Mouse (Mus musculus) liver, embryonic 16.5 days (tissue): Measurements from ENCODE around the gene Omg. TPM values are rescaled to one million over a fixed set of nuclear protein-coding genes. Genes with fewer than 3 reads are reported as not detected.

Experiments used
- ATAC-seq: fragments of 200-750 bp; cut with Nextera tagmentation; 2 replicates; pipeline ENCODE4 v1.8.0; 2017; ENCODE audit warnings: low read depth, mild to moderate bottlenecking, moderate number of reproducible peaks, moderate library complexity
- H3K27ac ChIP-seq: fragments of 300-500 bp; sonication (generic); 2 replicates; pipeline ENCODE4 v1.5.1; 2014; ENCODE audit warnings: mild to moderate bottlenecking, low read length
- H3K27me3 ChIP-seq: fragments of 300-500 bp; sonication (generic); 2 replicates; pipeline ENCODE4 v1.6.1; 2014; ENCODE audit warnings: low read depth, low read length, mixed read lengths; ENCODE audit not compliant: control insufficient read depth, insufficient read depth
- H3K36me3 ChIP-seq: fragments of 300-500 bp; sonication (generic); 2 replicates; pipeline ENCODE4 v1.6.1; 2014; ENCODE audit warnings: mild to moderate bottlenecking; ENCODE audit not compliant: control insufficient read depth, insufficient read depth
- H3K4me1 ChIP-seq: fragments of 300-500 bp; sonication (generic); 2 replicates; pipeline ENCODE4 v1.6.1; 2014; ENCODE audit warnings: low read depth, low read length, mixed read lengths; ENCODE audit not compliant: control insufficient read depth
- H3K4me2 ChIP-seq: fragments of 300-500 bp; sonication (generic); 2 replicates; pipeline ENCODE4 v1.6.1; 2014; ENCODE audit warnings: low read depth, low read length, mixed read lengths
- H3K4me3 ChIP-seq: fragments of 300-500 bp; sonication (generic); 2 replicates; pipeline ENCODE4 v1.5.1; 2014; ENCODE audit warnings: low read depth, mild to moderate bottlenecking, low read length
- H3K9ac ChIP-seq: fragments of 300-500 bp; sonication (generic); 2 replicates; pipeline ENCODE4 v1.6.1; 2014; ENCODE audit warnings: low read depth, low read length
- H3K9me3 ChIP-seq: fragments of 300-500 bp; sonication (generic); replicated peaks from 2 replicates; pipeline ENCODE4 v1.6.1; 2016; ENCODE audit warnings: low read length; ENCODE audit not compliant: control insufficient read depth
- WGBS: fragments of 180-500 bp; shearing (Covaris S2); extraction: QIAGEN DNeasy Blood & Tissue Kit; methylation state at CpG from one replicate; pipeline ENCODE4 v1.1.7; 2014; ENCODE audit not compliant: insufficient replicate concordance; 5-methylcytosine and 5-hydroxymethylcytosine counted together
- polyA plus RNA-seq: library from polyadenylated mRNA; unstranded; fragments of >200 nt; fragmentation: Nextera tagmentation; extraction: Ambion mirVana; gene quantifications from 2 replicates; pipeline ENCODE4 v1.2.1, GENCODE M21; 2015

Gene Omg
- polyA plus RNA-seq, 1 experiment from 2014 or later = not detected

DNA sequence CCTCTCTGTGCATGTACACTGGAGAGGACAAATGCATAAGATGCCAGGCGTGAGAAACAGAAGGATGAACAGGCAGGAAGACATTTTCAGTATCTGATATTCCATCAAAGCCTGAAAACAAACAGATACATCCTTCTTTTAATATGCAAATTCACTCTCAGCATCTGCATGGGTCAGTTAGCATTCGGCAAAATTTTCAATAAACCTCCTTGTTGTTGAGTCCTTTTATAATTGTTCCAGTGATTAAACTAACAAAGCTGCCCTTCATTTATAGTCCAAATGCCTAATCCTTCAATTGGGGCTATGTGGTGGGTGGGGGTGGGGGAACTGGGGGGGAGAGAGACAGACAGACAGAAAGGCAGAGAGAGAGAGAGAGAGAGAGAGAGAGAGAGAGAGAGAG lies 967 bp downstream of the Omg start:
- Histone ChIP-seq H3K4me2 (no peak overlapping the region), H3K36me3 (no peaks in the 10 kb centered on the region), H3K27ac (no peak overlapping the region), H3K9ac (no peak overlapping the region), H3K4me3 (no peak overlapping the region), H3K9me3 (no peaks in the 10 kb centered on the region), H3K27me3 (no peaks in the 10 kb centered on the region), H3K4me1 (no peaks in the 10 kb centered on the region)
- ATAC-seq = no peak
- WGBS = 56% methylated on average over 2 of the region's 2 CpGs

DNA sequence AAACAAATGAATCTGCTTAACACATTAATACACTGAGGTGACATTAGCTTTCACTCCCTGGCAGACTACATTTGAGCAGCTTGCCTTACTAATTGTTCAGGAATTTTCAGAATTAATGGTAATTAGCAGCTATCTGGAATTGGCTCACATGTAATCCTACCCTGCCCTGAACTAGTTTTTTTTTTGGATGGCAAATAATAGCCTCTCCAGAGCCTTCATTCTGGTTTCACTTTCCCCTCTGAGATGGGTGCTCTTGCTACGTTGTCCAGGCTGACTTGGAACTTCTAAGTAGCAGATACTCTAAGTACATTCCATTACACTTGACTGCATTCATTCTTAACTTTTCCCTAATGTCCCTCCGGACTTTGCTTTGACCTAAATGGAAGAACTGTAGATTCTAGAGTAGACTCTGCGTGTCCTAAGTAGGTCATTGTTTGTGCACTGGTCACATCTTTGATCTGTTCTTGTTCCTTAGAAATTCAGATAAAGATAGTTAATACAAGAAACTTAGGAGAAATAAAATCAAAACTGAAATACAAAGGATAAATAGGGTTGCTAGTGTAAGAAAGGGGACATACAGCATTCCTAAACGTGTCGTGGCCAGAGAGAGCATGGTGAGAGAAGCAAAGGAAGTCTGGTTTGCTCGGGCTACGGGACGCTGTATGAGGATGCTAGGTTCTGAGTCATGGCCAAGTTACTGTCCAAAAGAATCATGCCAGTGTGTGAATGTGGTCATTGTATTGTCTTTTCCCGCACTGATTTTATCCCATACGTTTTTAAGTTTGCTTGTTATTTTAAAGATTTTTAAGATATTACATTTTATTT lies 8.7 kb downstream of the Omg start:
- H3K27ac ChIP-seq = no peak overlapping the region

DNA sequence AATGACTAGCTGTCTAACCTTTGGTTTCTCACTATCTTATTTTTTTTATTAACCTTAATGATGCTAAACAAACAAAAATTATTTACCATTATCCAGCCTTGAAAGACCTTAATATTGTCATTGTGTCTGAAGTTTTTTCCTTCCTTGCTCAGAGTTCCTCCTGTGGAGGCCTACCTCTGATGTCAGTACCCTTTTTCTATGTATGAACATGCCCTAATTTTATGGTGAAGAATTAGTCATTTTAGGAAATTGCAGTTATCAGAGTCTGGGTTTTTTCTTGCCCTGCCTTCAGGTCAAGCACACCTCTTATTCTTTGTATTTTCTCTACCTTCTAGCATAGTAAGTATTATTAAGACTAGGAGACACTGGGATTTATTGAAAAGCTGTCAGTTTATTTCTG lies 19.2 kb downstream of the Omg start:
- no peak overlapping the region for H3K4me2 ChIP-seq
- H3K27ac ChIP-seq = no peak overlapping the region
- H3K4me1 ChIP-seq = no peaks in the 10 kb centered on the region
- no peak for ATAC-seq
- no peak overlapping the region for H3K4me3 ChIP-seq
- H3K9ac ChIP-seq = no peak overlapping the region
- H3K36me3 ChIP-seq = no peaks in the 10 kb centered on the region; the same call in 1 of the 2 replicates
- H3K9me3 ChIP-seq = no peaks in the 10 kb centered on the region
- no peaks in the 10 kb centered on the region for H3K27me3 ChIP-seq

More for the DNA sequence above, 8.7 kb downstream of the Omg start:
- WGBS = 66% methylated on average over 10 of the region's 10 CpGs
- no peak overlapping the region for H3K9ac ChIP-seq
- H3K4me3 ChIP-seq = no peak overlapping the region
- ATAC-seq = no peak
- no peaks in the 10 kb centered on the region for H3K4me1 ChIP-seq
- H3K36me3 ChIP-seq = no peaks in the 10 kb centered on the region
- no peaks in the 10 kb centered on the region for H3K9me3 ChIP-seq
- H3K4me2 ChIP-seq = no peak overlapping the region
- H3K27me3 ChIP-seq = no peaks in the 10 kb centered on the region

DNA sequence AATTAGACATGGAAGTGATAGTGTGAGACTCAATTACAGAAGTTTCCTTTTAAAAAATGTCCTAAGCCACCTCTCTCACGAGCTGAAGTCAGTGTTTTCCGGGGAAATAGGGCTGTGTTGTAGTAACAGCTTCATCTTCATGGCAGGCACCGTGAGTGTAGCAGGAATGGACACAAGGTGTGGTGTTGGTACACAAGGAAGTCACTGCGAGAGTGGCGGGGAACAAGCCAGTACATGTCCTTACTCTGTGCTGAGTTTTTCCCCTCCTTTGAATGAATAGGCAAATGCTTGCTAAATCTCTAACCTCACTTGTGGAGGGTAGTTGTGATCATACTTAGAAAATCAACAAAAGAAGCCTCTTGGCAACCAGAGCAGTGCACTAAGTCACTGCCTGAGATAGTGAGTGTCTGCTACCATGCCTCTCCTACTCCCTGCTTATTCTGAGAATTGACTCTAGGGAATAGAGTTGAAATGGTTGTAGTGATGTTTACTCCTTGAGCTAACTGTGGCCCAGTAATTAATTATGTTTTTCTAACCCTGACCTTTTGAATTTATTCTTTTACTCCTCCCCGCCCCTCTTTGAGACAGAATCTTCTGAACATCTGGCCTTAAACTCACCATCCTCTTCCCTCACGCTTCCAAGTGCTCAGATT lies 19.9 kb downstream of the Omg start:
- Histone ChIP-seq H3K4me3 (no peak overlapping the region), H3K4me2 (no peak overlapping the region), H3K27me3 (no peaks in the 10 kb centered on the region), H3K9me3 (no peaks in the 10 kb centered on the region), H3K27ac (no peak overlapping the region), H3K9ac (no peak overlapping the region), H3K36me3 (no peaks in the 10 kb centered on the region; the same call in 1 of the 2 replicates), H3K4me1 (no peaks in the 10 kb centered on the region)
- ATAC-seq = no peak
- whole genome bisulfite sequencing = 71% methylated on average over 7 of the region's 7 CpGs

DNA sequence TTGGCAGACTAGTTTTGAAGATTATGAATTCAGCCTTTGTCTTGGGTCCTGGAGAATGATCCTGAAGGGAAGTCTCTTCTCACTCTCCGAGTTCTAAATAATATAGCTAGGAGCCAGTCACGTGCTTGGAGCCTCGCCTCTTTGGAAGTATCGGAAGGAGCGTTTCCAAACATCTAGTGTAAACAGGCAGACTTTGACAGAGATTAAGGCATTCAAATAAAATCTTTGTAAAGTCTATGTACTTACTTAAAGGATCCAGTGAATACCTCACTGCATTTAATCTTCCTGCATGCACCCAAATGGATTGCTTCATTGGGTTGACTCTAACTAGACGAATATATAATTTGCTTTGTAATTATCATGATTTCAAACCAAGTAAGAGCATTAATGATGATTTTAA lies 20.5 kb downstream of the Omg start:
- H3K4me1 ChIP-seq = no peaks in the 10 kb centered on the region
- no peak for ATAC-seq
- no peaks in the 10 kb centered on the region; the same call in 1 of the 2 replicates for H3K36me3 ChIP-seq
- H3K27ac ChIP-seq = no peak overlapping the region
- 80% methylated on average over 6 of the region's 6 CpGs for WGBS
- no peak overlapping the region for H3K4me3 ChIP-seq
- no peaks in the 10 kb centered on the region for H3K27me3 ChIP-seq
- H3K4me2 ChIP-seq = no peak overlapping the region
- H3K9ac ChIP-seq = no peak overlapping the region
- no peaks in the 10 kb centered on the region for H3K9me3 ChIP-seq

DNA sequence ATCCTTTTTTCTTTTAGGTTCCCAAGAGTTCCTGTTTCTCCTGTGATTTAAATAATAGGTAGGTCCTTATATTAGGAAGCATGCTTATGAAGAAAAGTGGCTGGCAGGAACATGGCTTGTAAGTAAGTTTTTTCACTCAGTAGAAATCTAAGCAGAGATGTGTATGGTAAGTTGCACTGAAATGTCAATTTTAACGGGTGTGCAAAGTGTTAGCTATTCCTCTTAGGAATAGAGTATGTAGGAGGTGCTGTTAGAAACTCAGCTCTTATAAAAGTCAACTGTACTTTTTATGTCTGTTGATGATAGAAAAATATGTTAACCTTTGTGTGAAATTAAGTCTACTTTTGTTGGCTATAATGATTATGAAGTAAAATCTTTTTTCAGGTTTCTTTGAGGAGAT lies 35.8 kb downstream of the Omg start:
- no peak overlapping the region for H3K9ac ChIP-seq
- no peak overlapping the region for H3K27ac ChIP-seq
- 70% methylated on average over 1 of the region's 1 CpGs for WGBS
- no peaks in the 10 kb centered on the region for H3K4me1 ChIP-seq
- H3K9me3 ChIP-seq = no peaks in the 10 kb centered on the region
- no peak overlapping the region for H3K4me2 ChIP-seq
- no peak for ATAC-seq
- no peak overlapping the region for H3K4me3 ChIP-seq
- H3K27me3 ChIP-seq = no peaks in the 10 kb centered on the region
- no peaks in the 10 kb centered on the region for H3K36me3 ChIP-seq

DNA sequence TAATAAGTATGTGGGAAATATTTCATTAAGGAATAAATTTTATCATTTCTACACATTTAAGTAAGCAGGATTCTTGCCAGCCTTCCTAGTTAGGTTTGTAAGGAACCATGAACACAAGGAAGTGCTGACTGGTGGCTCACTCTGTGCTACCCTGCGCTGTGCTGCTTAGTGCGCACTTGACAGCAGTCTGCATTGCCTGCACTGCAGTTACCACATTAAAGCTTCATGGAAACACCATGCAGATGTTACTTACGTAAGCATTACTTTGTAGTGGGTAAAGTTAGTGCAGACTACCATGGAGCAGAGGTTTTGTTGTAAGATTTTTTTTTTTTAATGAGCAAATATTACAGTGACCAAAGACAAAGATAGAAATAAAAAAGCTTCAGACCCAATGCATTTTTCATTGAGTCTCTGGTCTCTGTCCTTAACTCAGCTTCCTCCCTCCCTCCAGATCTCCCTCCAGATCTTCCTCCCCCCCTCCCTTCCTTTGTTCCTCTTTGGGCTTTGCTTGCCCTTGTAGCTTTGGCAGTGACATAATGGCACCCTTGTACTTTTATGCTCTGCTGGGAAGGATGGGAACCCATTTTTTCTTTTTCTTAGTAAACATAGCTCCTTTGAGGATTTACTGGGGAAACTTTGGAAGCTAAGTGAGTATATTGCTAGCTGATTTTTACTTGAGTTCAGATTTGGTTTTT lies 43.0 kb downstream of the Omg start:
- H3K36me3 ChIP-seq = no peaks in the 10 kb centered on the region
- H3K4me2 ChIP-seq = no peak overlapping the region
- no peak for ATAC-seq
- H3K9me3 ChIP-seq = no peaks in the 10 kb centered on the region
- H3K9ac ChIP-seq = no peak overlapping the region
- 60% methylated on average over 3 of the region's 3 CpGs for WGBS
- no peaks in the 10 kb centered on the region for H3K27me3 ChIP-seq
- no peak overlapping the region for H3K27ac ChIP-seq
- no peak overlapping the region for H3K4me3 ChIP-seq
- H3K4me1 ChIP-seq = no peaks in the 10 kb centered on the region

DNA sequence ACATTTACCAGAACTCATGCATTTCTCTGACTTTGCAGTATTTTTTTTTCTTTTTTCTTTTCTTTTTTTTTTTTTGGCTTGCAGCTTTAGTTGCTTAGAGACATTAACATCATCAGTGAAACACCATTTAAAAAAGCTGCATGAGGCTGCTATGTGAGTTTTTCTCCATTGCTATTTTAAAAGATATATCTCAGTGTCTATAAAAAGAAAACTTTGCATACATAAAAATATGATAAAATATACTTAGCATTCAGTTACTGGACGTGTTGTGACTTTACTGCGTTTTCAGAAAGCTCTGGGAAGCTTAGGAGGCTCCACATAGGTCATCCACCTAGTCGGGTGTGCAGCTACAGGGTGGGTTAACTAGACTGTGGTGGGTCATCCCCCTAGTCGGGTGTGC lies 44.0 kb downstream of the Omg start:
- no peaks in the 10 kb centered on the region for H3K9me3 ChIP-seq
- WGBS = 76% methylated on average over 4 of the region's 4 CpGs
- no peak overlapping the region for H3K27ac ChIP-seq
- no peak overlapping the region for H3K4me3 ChIP-seq
- H3K9ac ChIP-seq = no peak overlapping the region
- H3K4me2 ChIP-seq = no peak overlapping the region
- no peak for ATAC-seq
- H3K36me3 ChIP-seq = no peaks in the 10 kb centered on the region
- H3K27me3 ChIP-seq = no peaks in the 10 kb centered on the region
- H3K4me1 ChIP-seq = no peaks in the 10 kb centered on the region

DNA sequence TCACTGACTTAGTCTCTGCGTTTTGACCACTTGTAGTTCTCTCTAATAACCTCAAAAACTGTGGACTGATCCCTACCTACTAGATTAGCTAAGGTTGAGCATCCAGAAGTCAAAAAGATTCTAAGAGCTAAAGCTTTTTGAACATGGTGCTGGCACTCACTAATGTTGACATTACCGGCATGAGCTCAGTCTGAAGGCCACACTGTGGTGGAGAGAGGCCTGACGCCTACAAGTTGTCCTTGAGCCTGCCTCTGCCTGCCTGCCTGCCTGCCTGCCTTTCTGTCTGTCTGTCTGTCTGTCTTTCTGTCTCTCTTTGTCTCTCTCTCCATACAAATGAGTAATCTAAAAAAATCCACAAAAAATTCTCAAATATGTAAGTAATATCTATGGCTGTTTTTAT lies 46.0 kb downstream of the Omg start:
- Histone ChIP-seq H3K9ac (no peak overlapping the region), H3K4me2 (no peak overlapping the region), H3K4me3 (no peak overlapping the region), H3K36me3 (no peaks in the 10 kb centered on the region), H3K27me3 (no peaks in the 10 kb centered on the region), H3K27ac (no peak overlapping the region), H3K4me1 (no peaks in the 10 kb centered on the region), H3K9me3 (no peaks in the 10 kb centered on the region)
- WGBS = 59% methylated on average over 3 of the region's 3 CpGs
- ATAC-seq = peak; percentile 62; the same call in 1 of the 2 replicates
